Mouse (Mus musculus) midbrain, postnatal 0 days (tissue): ENCODE data around the gene Lamc1. TPM values are rescaled to one million over a fixed set of nuclear protein-coding genes. Genes with fewer than 3 reads are reported as not detected.

Experiments used
- ATAC-seq: fragments of 200-750 bp; cut with Nextera tagmentation; 2 replicates; pipeline ENCODE4 v1.8.0; 2017; ENCODE audit warnings: moderate number of reproducible peaks, mild to moderate bottlenecking, moderate TSS enrichment, moderate library complexity; ENCODE audit not compliant: low FRiP score
- DNase-seq: peaks from one replicate; pipeline ENCODE4 v3.0.0-alpha.2; 2015; ENCODE audit warnings: low spot score
- H3K27ac ChIP-seq: fragments of 300-500 bp; sonication (generic); 2 replicates; pipeline ENCODE4 v1.5.1; 2014; ENCODE audit warnings: low read depth, mild to moderate bottlenecking, low read length, mixed read lengths
- H3K27me3 ChIP-seq: fragments of 300-500 bp; sonication (generic); 2 replicates; pipeline ENCODE4 v1.6.1; 2014; ENCODE audit warnings: low read length, control low read depth, mixed read lengths; ENCODE audit not compliant: insufficient read depth
- H3K36me3 ChIP-seq: fragments of 300-500 bp; sonication (generic); 2 replicates; pipeline ENCODE4 v1.6.1; 2014; ENCODE audit warnings: low read length, control low read depth, mixed read lengths; ENCODE audit not compliant: insufficient read depth
- H3K4me1 ChIP-seq: fragments of 300-500 bp; sonication (generic); 2 replicates; pipeline ENCODE4 v1.6.1; 2014; ENCODE audit warnings: mild to moderate bottlenecking, control low read depth, antibody characterized with exemption, low read length, mixed read lengths; ENCODE audit not compliant: insufficient read depth
- H3K4me2 ChIP-seq: fragments of 300-500 bp; sonication (generic); 2 replicates; pipeline ENCODE4 v1.6.1; 2014; ENCODE audit warnings: low read depth, mild to moderate bottlenecking, low read length, mixed read lengths; ENCODE audit not compliant: poor library complexity, severe bottlenecking
- H3K4me3 ChIP-seq: fragments of 300-500 bp; sonication (generic); 2 replicates; pipeline ENCODE4 v1.5.1; 2014; ENCODE audit warnings: low read depth, mild to moderate bottlenecking, low read length, moderate library complexity
- H3K9ac ChIP-seq: fragments of 300-500 bp; sonication (generic); replicated peaks from 2 replicates; pipeline ENCODE4 v1.6.1; 2014; ENCODE audit warnings: mild to moderate bottlenecking, low read length, moderate library complexity, mixed read lengths; ENCODE audit not compliant: poor library complexity, severe bottlenecking
- H3K9me3 ChIP-seq: fragments of 300-500 bp; sonication (generic); 2 replicates; pipeline ENCODE4 v1.6.1; 2016; ENCODE audit warnings: low read length, control low read depth
- CTCF ChIP-seq: IDR thresholded peaks from 2 replicates; pipeline ENCODE4 v1.5.1; 2016; ENCODE audit warnings: antibody characterized with exemption, mild to moderate bottlenecking
- WGBS: fragments of 180-500 bp; shearing (Covaris S2); extraction: QIAGEN DNeasy Blood & Tissue Kit; methylation state at CpG from one replicate; pipeline ENCODE4 v1.1.7; 2014; 5-methylcytosine and 5-hydroxymethylcytosine counted together
- polyA plus RNA-seq: library from polyadenylated mRNA; unstranded; fragments of >200 nt; fragmentation: Nextera tagmentation; extraction: Ambion mirVana; gene quantifications from 2 replicates; pipeline ENCODE4 v1.2.1, GENCODE M21; 2015
- total RNA-seq: library from RNA; depleted of rRNA; stranded (reverse); fragments of >200 nt; gene quantifications from 2 replicates; pipeline ENCODE4 v1.2.3, GENCODE M21; 2014; rRNA removed

The Lamc1 gene
- total RNA-seq (40.6 and 46.1 TPM in 2 replicates), polyA plus RNA-seq (11.5 and 12.0 TPM in 2 replicates)

DNA sequence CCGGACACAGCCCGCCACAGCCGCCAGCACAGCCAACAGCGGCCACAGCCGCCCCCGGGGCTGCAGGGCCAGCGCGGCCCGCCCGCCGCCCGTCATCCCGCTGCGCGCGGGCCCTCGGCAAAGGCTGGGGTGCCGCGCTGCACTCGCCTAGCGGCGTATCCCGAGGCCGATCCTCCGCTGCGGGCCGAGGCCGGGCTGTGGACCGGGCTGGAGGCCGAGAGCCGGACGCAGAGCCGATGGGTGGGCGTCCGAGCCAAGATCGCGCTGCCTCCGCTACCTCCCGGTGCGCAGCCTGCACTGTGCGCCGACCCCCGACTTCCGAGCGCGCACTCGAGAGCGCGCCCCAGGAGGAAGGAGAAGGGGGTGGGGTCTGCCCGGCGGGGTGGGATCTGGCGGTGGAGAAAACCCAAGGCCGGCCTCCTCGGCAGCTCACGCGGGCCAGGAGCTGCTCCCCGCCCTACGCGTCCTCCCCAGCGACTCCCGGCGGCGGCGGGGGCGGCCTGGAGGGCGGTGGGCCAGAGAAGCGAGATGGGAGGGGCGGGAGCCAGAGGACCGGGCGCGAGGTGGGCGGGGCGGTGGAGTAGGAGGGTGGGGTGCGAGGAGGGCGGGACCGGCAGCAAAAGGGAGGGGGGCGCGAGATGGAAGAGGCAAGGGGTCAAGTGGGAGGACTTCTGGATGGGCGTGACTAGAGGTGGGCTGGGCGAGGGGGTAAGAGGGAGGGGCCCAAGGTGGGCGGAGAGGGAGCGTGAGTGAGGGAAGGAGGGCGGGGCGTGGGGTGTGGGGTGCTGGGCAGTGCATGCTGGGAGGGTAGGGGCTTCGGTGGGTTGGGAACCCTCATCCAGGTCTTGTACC is at the start of gene Lamc1:
Gene Lamc1, minus strand, starts transcription at position 343 of the 852 bp plus-strand sequence.
- peak; percentile 94 for ATAC-seq
- TF ChIP-seq CTCF: 0 out of 2 replicates have a peak, but pooled peaks have one; percentile 12
- H3K27me3 ChIP-seq: no peaks in the 10 kb centered on the region

DNA sequence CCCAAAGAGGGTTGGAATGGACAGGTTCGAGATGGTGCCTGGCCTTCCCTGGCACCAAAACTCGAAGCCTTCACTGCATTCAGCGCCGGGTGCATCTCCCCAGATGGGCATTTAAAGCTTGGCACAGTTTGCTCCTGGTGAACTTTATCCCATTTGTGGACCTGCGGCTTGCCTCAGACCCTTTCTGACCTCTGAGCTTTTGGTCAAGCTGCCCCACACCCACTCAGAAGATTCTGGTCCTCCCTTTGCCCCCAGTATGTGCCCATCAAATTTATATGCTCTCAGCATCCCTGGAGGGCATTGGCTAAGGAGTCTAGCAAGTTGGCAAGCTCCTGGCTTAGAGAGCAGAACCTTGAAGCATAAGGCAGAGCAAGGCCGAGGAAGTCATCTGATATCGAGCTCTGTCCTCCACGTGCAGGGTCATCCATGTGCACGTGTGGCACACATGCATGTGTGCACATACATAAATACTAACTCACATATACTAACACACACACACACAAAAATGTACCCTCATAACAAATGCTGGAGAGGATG is 48.2 kb upstream of the Lamc1 start:
- H3K4me2 ChIP-seq: no peak overlapping the region
- no peaks in the 10 kb centered on the region for H3K4me1 ChIP-seq
- no peak overlapping the region for H3K27ac ChIP-seq
- H3K9me3 ChIP-seq: no peaks in the 10 kb centered on the region
- no peak overlapping the region for H3K4me3 ChIP-seq
- H3K9ac ChIP-seq: no peak overlapping the region
- TF ChIP-seq CTCF: no peak
- ATAC-seq (no peak), DNase-seq (no peak)
- no peaks in the 10 kb centered on the region for H3K27me3 ChIP-seq
- H3K36me3 ChIP-seq: no peaks in the 10 kb centered on the region
- WGBS: 91% methylated on average over 9 of the region's 9 CpGs

More for the DNA sequence above, at the start of gene Lamc1:
- H3K36me3 ChIP-seq: no peaks in the 10 kb centered on the region
- WGBS: 1% methylated on average over 53 of the region's 85 CpGs
- H3K4me1 ChIP-seq: peaks cover 5% of the 10 kb centered on the region; the same call in 1 of the 2 replicates
- H3K27ac ChIP-seq: peak within 1 kb of the TSS; percentile 84
- H3K9ac ChIP-seq: peak within 1 kb of the TSS; percentile 96
- H3K4me2 ChIP-seq: peak within 1 kb of the TSS; percentile 77
- peak; percentile 89 for DNase-seq
- H3K4me3 ChIP-seq: peak within 1 kb of the TSS; percentile 89
- no peaks in the 10 kb centered on the region for H3K9me3 ChIP-seq

DNA sequence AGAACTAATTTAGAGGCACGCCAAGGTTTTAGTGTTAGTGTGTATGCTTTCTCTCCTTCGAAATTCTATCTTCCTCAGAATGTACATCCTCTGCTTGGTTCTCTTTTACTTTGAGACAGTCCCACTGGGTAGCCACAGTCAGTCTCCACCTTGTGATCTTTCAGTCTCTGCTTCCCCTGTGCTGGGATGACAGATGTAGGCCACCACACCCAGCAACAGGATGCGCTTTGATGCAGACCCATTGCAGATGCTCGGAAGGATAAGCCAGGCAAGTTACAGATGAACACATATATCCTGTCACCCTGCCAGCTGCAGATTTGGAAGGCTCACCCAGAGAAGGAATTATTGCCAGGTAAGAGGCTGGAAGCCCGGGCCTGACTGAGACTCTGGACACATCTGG is 47.2 kb upstream of the Lamc1 start:
- Histone ChIP-seq H3K4me2 (no peak overlapping the region), H3K27me3 (no peaks in the 10 kb centered on the region), H3K36me3 (no peaks in the 10 kb centered on the region), H3K4me1 (no peaks in the 10 kb centered on the region), H3K9me3 (no peaks in the 10 kb centered on the region), H3K4me3 (no peak overlapping the region), H3K9ac (no peak overlapping the region), H3K27ac (no peak overlapping the region)
- WGBS: 88% methylated on average over 5 of the region's 5 CpGs
- ATAC-seq (no peak), DNase-seq (no peak)
- TF ChIP-seq CTCF: no peak

DNA sequence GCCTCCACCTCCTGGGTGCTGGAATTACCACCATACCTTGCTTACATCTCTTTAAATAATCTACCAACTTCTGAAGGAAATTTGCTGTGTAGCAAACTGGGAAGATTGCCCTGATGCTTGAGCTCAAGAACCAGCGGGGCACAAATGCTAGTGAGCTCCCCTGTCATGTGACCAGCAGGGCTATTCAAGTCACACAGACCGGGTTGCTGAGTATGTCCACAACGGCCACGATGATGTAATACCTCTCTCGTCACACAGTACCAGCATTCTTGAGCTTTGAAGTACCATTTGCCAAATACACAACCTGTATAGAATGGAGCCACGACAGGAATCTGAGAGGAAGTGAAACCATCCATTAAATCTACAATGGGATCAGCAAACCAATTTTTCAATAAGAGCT is 46.0 kb upstream of the Lamc1 start:
- DNase-seq: no peak
- 64% methylated on average over 6 of the region's 6 CpGs for WGBS

DNA sequence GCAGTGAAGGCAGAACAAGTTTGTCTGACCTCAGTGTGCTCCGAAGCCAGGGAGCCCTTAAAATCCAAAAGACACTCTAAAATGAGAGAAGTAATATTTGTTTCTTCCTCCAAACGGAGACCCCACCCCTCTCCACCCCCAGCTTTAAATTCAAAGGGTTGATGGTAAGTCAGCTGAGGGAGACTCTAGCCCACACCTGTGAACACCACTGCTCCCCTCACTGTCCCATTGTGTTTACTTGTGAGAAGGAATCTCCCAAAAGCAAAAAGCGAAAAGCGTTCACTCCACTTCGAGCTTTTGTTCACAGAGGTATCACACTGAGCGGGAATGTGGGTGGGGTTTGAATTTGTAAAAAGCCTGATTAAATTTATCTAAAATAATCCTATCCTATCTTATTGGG is 43.9 kb upstream of the Lamc1 start:
- DNase-seq: no peak
- no peaks in the 10 kb centered on the region for H3K9me3 ChIP-seq
- WGBS: 23% methylated on average over 6 of the region's 6 CpGs
- ATAC-seq: no peak
- H3K4me3 ChIP-seq: no peak overlapping the region
- H3K4me1 ChIP-seq: no peaks in the 10 kb centered on the region
- no peaks in the 10 kb centered on the region for H3K27me3 ChIP-seq
- no peaks in the 10 kb centered on the region for H3K36me3 ChIP-seq
- no peak overlapping the region for H3K27ac ChIP-seq
- H3K9ac ChIP-seq: no peak overlapping the region
- no peak for TF ChIP-seq CTCF
- no peak overlapping the region for H3K4me2 ChIP-seq

More for the DNA sequence above, 46.0 kb upstream of the Lamc1 start:
- Histone ChIP-seq H3K4me1 (no peaks in the 10 kb centered on the region), H3K27me3 (no peaks in the 10 kb centered on the region), H3K4me2 (no peak overlapping the region), H3K9me3 (no peaks in the 10 kb centered on the region), H3K4me3 (no peak overlapping the region), H3K36me3 (no peaks in the 10 kb centered on the region), H3K27ac (no peak overlapping the region), H3K9ac (no peak overlapping the region)
- ATAC-seq: no peak
- no peak for TF ChIP-seq CTCF

DNA sequence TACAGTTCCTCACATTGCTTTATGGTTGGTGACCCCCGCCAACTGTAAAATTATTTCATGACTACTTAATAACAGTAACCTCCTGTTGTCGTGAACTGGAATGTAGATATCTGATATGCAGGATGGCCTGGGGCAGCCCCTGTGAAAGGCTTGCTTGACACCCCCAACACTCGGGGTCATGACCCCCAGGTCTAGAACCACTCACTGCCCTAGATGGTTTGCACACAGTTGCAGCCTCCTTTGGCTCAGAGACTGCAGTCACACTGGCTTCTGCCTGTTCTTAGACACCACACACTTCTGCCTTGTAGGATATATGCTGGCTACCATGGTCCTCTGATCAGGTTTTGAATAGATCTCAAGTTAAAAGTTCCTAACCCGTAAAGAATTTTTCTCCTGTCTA is 41.5 kb upstream of the Lamc1 start:
- Histone ChIP-seq H3K9ac (no peak overlapping the region), H3K36me3 (no peaks in the 10 kb centered on the region), H3K4me1 (no peaks in the 10 kb centered on the region), H3K4me2 (no peak overlapping the region), H3K9me3 (no peaks in the 10 kb centered on the region), H3K27me3 (no peaks in the 10 kb centered on the region), H3K27ac (no peak overlapping the region), H3K4me3 (no peak overlapping the region)
- DNase-seq: no peak
- WGBS: 92% methylated on average over 4 of the region's 4 CpGs
- no peak for ATAC-seq
- TF ChIP-seq CTCF: no peak
